Mouse (Mus musculus) liver, embryonic 14.5 days (tissue): Measurements from ENCODE around the gene Triobp. TPM values are rescaled to one million over a fixed set of nuclear protein-coding genes. Genes with fewer than 3 reads are reported as not detected.

Source experiments
- ATAC-seq: fragments of 200-750 bp; cut with Nextera tagmentation; 2 replicates; pipeline ENCODE4 v1.8.0; 2017; ENCODE audit warnings: moderate number of reproducible peaks, mild to moderate bottlenecking, moderate library complexity; ENCODE audit not compliant: insufficient read depth
- DNase-seq, 3 experiments: peaks; one replicate each; pipeline ENCODE4 v3.0.0-alpha.2; 2012 to 2013; ENCODE audit warnings: low read depth in 3 of 3, low spot score in 3 of 3
- H3K27ac ChIP-seq: fragments of 300-500 bp; sonication (generic); 2 replicates; pipeline ENCODE4 v1.5.1; 2014; ENCODE audit warnings: moderate library complexity, mild to moderate bottlenecking, control low read depth, inconsistent platforms
- H3K27me3 ChIP-seq: fragments of 300-500 bp; sonication (generic); 2 replicates; pipeline ENCODE4 v1.6.1; 2014; ENCODE audit warnings: mild to moderate bottlenecking, low read length, moderate library complexity; ENCODE audit not compliant: control insufficient read depth, insufficient read depth
- H3K36me3 ChIP-seq: fragments of 300-500 bp; sonication (generic); replicated peaks from 2 replicates; pipeline ENCODE4 v1.6.1; 2014; ENCODE audit warnings: low read depth; ENCODE audit not compliant: control insufficient read depth, insufficient read depth
- H3K4me1 ChIP-seq, 2 experiments: fragments of 200-500 bp in 1 of 2; fragments of 300-500 bp in 1 of 2; sonication (generic) in 1 of 2; replicated peaks; 2 replicates each; pipeline ENCODE4 v1.6.1; 2012 to 2014; ENCODE audit warnings: antibody characterized with exemption in 1 of 2, inconsistent platforms in 1 of 2, low read length in 1 of 2; ENCODE audit not compliant: control insufficient read depth in 2 of 2, insufficient read depth in 2 of 2
- H3K4me2 ChIP-seq: fragments of 300-500 bp; sonication (generic); 2 replicates; pipeline ENCODE4 v1.6.1; 2014; ENCODE audit warnings: low read depth, mild to moderate bottlenecking, control low read depth, moderate library complexity
- H3K4me3 ChIP-seq, 2 experiments: fragments of 200-500 bp in 1 of 2; fragments of 300-500 bp in 1 of 2; sonication (generic) in 1 of 2; 2 replicates each; pipeline ENCODE4 v1.5.1; 2012 to 2014; ENCODE audit warnings: low read depth in 2 of 2, low read length in 2 of 2, mild to moderate bottlenecking in 2 of 2, control low read depth in 1 of 2, inconsistent platforms in 1 of 2, moderate library complexity in 1 of 2; ENCODE audit not compliant: insufficient read depth in 1 of 2
- H3K9ac ChIP-seq: fragments of 300-500 bp; sonication (generic); replicated peaks from 2 replicates; pipeline ENCODE4 v1.6.1; 2014; ENCODE audit warnings: mild to moderate bottlenecking, control low read depth, moderate library complexity
- H3K9me3 ChIP-seq: fragments of 300-500 bp; sonication (generic); 2 replicates; pipeline ENCODE4 v1.6.1; 2016; ENCODE audit warnings: low read length, mixed read lengths; ENCODE audit not compliant: control insufficient read depth
- CTCF ChIP-seq: IDR thresholded peaks from 2 replicates; pipeline ENCODE4 v1.5.1; 2016; ENCODE audit warnings: antibody characterized with exemption, low read depth, control low read depth
- EP300 ChIP-seq: IDR thresholded peaks from 2 replicates; pipeline ENCODE4 v1.6.1; 2016; ENCODE audit warnings: antibody characterized with exemption, low read depth
- WGBS: fragments of 180-500 bp; shearing (Covaris S2); extraction: QIAGEN DNeasy Blood & Tissue Kit; methylation state at CpG from one replicate; pipeline ENCODE4 v1.1.7; 2014; ENCODE audit not compliant: insufficient replicate concordance; 5-methylcytosine and 5-hydroxymethylcytosine counted together
- polyA plus RNA-seq, 2 experiments: library from polyadenylated mRNA; depleted of rRNA in 1 of 2; stranded (reverse) in 1 of 2; unstranded in 1 of 2; fragments of >200 nt; fragmentation: Nextera tagmentation in 1 of 2; extraction: Ambion mirVana in 1 of 2; gene quantifications; 2 replicates each; pipeline versions ENCODE4 v1.2.1 to v1.2.3; 2012 to 2014

The Triobp gene
- polyA plus RNA-seq, 2 experiments, result 12.3 to 17.0 TPM

DNA sequence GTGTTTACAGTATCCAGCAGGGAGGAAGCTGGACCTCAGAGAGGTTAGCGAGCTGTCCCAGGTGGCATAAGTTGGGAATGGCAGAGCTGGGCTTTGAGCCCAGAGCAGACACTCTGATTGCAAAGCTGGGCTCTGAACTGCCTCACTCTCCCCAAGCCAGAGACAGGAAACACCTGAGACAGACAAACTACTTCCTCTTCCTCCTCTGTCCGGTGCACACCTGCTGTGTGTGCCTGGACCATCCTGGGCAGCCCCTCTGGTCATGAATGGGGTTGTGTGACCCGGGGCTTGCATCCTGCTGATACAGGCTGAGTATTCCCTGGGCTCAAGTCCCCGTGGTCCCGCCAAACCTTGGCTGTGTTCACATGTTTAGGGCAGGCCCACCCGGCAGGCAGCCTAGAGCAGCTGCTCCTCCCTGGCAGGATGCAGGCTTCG lies 52.9 kb downstream of the Triobp start:
- H3K9me3 ChIP-seq, result no peaks in the 10 kb centered on the region
- H3K27ac ChIP-seq, result no peak overlapping the region
- no peak for ATAC-seq
- H3K36me3 ChIP-seq, result peaks cover 6% of the 10 kb centered on the region; the same call in 1 of the 2 replicates
- H3K9ac ChIP-seq, result no peak overlapping the region
- H3K4me3 ChIP-seq, result no peak overlapping the region
- 62% methylated on average over 7 of the region's 7 CpGs for WGBS
- H3K4me2 ChIP-seq, result no peak overlapping the region
- H3K27me3 ChIP-seq, result no peaks in the 10 kb centered on the region
- TF ChIP-seq EP300 (no peak), CTCF (no peak)
- no peak for DNase-seq
- peaks cover 0 to 3% of the 10 kb centered on the region in 2 experiments; a peak in 2 of 4 replicates for H3K4me1 ChIP-seq

- no peak overlapping the region for H3K9ac ChIP-seq
- H3K9me3 ChIP-seq, result no peaks in the 10 kb centered on the region
- DNase-seq (no peak), ATAC-seq (no peak)
- 87% methylated on average over 5 of the region's 5 CpGs for WGBS
- H3K36me3 ChIP-seq, result peaks cover 6% of the 10 kb centered on the region; the same call in 1 of the 2 replicates
- H3K4me1 ChIP-seq, result no peaks in the 10 kb centered on the region
- no peak overlapping the region for H3K4me2 ChIP-seq
- TF ChIP-seq EP300, result no peak
- TF ChIP-seq CTCF, result no peak
- no peak overlapping the region for H3K4me3 ChIP-seq
- no peaks in the 10 kb centered on the region for H3K27me3 ChIP-seq
- H3K27ac ChIP-seq, result no peak overlapping the region
Observed at GRCm38 (mm10) chr15:79001559-79001958, 54.0 kb downstream of the Triobp start.

- Histone ChIP-seq H3K4me2 (no peak overlapping the region), H3K4me3 (no peak overlapping the region), H3K27ac (no peak overlapping the region), H3K9ac (no peak overlapping the region), H3K27me3 (no peaks in the 10 kb centered on the region), H3K4me1 (no peaks in the 10 kb centered on the region), H3K36me3 (peaks cover 6% of the 10 kb centered on the region; the same call in 1 of the 2 replicates), H3K9me3 (no peaks in the 10 kb centered on the region)
- DNase-seq (no peak), ATAC-seq (no peak)
- WGBS, result 76% methylated on average over 19 of the region's 19 CpGs
- TF ChIP-seq CTCF, result no peak
- no peak for TF ChIP-seq EP300
Observed at GRCm38 (mm10) chr15:79002036-79002435, 54.5 kb downstream of the Triobp start.

- H3K9me3 ChIP-seq, result no peaks in the 10 kb centered on the region
- ATAC-seq (no peak), DNase-seq (no peak)
- H3K27me3 ChIP-seq, result no peaks in the 10 kb centered on the region
- TF ChIP-seq EP300 (no peak), CTCF (no peak)
- no peak overlapping the region for H3K27ac ChIP-seq
- peaks cover 6% of the 10 kb centered on the region; the same call in 1 of the 2 replicates for H3K36me3 ChIP-seq
- WGBS, result 72% methylated on average over 3 of the region's 3 CpGs
- H3K4me3 ChIP-seq, result no peak overlapping the region
- H3K4me2 ChIP-seq, result no peak overlapping the region
- H3K4me1 ChIP-seq, result no peaks in the 10 kb centered on the region
- no peak overlapping the region for H3K9ac ChIP-seq
Observed at GRCm38 (mm10) chr15:79003079-79003478, 55.6 kb downstream of the Triobp start.

DNA sequence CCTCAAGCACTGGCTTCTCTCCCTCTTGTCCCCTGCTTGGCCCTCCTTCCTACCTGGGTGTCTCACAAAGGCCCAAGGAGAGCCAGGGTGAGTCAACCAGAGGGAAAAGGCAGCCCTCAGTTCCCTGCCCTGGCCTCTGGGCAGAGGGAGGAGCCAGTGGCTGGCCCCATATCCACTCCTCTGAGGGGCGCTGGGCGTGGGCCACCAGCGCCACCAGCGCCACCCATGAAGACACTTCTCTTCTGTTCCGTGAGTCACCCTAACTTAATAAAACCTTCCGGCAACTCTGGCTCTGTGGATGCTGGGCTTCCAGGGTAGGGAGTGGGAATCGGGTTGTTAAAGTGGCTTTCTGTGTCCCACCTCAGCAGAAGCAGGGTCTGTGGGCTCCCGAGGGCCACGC lies 58.1 kb downstream of the Triobp start:
- TF ChIP-seq CTCF, result no peak
- no peak for TF ChIP-seq EP300
- DNase-seq (no peak), ATAC-seq (no peak)
- Histone ChIP-seq H3K27ac (no peak overlapping the region), H3K4me1 (no peaks in the 10 kb centered on the region), H3K4me3 (no peak overlapping the region), H3K9ac (no peak overlapping the region), H3K9me3 (no peaks in the 10 kb centered on the region), H3K36me3 (peaks cover 6% of the 10 kb centered on the region; the same call in 1 of the 2 replicates), H3K27me3 (no peaks in the 10 kb centered on the region), H3K4me2 (no peak overlapping the region)
- WGBS, result 72% methylated on average over 9 of the region's 9 CpGs
